Mouse (Mus musculus) adrenal gland, adult 18-20 months (tissue): ENCODE measurements at regions not wholly inside any gene's neighbourhood (a gene's known extent, or its start where the extent isn't known, plus 50 kb on each side); places are given as distances from the start of the nearest gene placed in this dataset.
A peak's percentile ranks its signal among the peaks of the same experiment; 100 is the strongest.

Source experiments
- DNase-seq, 2 experiments: peaks; one replicate each; pipeline ENCODE4 v3.0.0; 2021 to 2022; ENCODE audit warnings: low spot score in 2 of 2

DNA sequence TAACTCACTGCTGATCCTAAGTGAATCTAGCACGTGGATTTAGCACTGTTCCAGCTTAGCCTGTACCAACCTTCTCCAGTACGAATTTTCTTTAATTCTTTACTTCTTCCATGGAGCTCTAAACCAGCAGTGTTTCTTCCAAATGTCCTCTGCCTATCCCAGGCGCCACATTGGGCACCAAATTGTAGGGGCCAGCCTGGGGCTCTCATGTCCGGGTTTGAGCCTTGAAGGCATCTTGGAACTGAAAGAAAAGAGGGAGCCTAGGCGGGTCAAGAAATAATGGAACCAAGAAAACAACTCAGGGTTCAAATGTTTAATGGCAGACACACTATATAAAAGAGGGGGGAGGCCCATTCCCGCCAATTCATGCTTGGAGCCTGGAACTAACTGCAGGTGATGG, 69.9 kb downstream of the Btbd35f17 start:
- DNase-seq, result peak in 1 of 2 experiments; percentile 1
